Mouse (Mus musculus): ENCODE results near the gene Caln1.
"Not testable (repeated sequence)": the region's sequence is repeated elsewhere in the genome, so short reads cannot be mapped to it uniquely, and the experiment has no call there.

The Caln1 gene

DNA sequence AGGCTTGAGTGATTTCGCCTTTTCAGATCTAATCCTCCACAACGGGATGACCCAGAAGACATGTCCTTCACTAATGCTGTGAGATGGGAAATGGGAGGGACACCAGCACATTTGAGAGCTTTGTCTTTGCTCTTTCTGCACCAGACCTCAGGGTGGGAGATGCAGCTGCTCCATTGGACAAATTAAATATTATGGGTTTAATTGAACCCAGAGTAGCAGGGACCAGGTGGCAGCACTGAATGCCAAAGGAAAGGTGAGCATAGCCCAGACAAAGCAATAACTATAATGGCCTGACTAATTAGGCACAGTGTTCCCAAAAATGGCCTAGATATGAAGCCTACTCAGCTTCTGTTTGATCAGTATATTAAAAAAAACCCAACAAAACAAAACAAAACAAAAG, 158.2 kb downstream of the Caln1 start:
- no peak for DNase-seq (ENCODE audit: low spot score in 2 of 2)

DNA sequence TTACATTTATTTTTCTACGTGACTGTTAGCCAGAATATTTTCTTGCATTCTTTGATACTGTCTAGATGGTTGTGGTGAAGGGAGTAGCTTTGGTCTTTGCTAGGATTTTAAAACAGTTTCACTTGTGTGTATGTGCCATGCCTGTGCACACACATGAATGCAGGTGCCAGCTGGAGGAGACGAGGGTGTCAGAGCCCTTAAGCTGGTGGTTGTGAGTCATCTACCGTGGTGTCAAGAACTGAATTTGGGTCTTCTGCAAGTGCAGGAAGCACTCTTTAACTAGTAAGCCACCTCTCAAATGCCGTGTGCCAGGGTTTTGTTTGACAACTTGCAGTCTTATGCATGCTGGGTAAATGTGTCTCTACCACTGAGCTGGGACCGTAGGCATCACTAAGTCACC, 178.2 kb downstream of the Caln1 start:
- no peak for DNase-seq (ENCODE audit: low spot score in 2 of 2)

DNA sequence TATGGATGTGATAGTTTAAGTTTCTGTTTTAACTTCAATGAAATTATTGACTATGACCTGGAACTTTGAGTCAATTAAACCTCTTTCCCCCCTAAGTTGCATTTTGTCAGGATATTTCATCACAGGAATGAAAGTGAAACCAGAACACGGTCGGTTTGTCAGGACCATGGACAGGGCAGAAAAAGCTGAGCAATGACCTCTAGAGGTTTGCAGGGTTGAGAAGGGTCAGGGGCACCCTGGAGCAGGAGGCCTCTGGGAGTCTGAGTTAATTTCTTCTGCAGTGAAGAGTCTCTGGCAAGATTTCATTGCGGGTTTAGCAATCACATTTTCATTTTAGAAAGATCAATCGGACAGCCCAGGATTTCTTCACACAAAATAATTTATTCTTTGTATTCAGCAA, 184.7 kb downstream of the Caln1 start:
- DNase-seq (ENCODE audit: low spot score in 2 of 2): no peak

DNA sequence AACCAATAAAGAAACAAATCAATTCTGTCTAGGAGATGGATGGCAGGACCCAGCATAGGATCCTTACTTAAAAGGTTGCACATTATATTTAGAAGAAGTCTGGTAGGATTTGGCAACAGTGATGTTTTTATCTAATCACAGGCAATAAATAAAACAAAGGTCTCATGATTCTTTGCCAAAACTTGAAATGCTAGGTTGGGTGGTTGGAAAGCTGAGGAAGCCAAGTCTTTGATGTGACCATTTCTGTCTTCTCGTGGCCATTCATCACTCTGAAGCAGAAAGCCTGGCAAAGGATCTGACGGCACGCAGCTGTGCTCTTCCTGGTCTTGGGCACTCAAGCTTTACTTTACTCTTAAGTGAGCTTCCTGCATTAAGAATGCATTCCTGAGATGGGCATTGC, 193.9 kb downstream of the Caln1 start:
- DNase-seq (ENCODE audit: low spot score in 2 of 2): no peak

DNA sequence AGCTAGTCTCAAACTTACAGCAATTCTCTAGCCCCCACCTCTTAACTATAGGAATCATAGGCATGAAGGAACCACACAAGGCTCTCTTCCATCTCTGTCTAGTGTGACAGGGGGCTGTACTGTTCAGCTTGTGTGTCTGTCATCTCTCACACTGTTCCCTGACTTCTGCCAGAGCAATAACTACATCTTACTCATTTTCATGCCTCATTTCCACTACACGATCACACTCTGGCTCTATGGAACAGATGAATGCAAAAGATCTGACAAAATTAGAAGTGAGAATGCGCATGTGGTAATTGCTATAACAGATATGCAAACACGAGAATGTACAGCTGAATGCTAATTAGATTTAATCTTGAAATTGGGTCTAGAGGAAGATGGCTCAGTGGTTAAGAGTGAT, 196.7 kb downstream of the Caln1 start:
- DNase-seq (ENCODE audit: low spot score in 2 of 2): no peak

DNA sequence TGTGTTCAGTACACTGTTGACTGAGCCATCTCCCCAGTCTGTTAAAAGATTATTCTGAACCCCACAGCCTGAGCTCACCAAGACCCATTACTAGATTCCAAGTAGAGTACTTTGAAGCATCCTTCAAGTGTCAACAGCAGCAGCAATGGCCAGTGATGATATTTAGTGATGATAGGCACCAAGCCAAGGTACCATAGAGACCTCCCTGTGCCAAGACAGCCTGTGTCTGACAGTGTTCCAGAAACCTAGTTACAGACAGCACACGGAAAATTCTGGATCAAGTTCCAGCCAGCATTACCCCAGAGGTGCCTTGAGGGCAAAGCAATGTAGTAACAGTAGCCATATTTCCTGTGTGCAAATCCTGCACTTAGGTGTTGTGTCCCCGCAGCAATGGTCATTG, 208.3 kb downstream of the Caln1 start:
- DNase-seq (ENCODE audit: low spot score in 2 of 2): no peak

DNA sequence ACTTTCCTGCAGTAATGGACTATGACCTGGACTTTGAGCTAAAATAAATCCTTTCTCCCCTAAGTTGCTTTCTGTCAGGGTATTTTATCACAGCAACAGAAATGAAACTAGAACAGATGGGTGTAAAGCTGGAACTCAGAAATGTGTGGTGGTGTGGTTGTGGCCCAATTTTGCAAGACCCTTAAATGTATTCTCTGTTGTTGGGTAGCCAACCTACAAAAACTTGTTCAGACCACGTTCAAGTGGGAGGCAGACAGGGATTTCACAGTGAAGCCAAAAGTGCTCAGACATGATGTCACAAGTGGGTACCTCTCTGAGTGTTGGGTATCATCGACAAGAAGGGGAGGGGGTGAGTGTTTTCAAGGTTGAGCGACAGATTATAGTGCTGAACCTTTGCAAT, 214.8 kb downstream of the Caln1 start:
- no peak for DNase-seq (ENCODE audit: low spot score in 2 of 2)

DNA sequence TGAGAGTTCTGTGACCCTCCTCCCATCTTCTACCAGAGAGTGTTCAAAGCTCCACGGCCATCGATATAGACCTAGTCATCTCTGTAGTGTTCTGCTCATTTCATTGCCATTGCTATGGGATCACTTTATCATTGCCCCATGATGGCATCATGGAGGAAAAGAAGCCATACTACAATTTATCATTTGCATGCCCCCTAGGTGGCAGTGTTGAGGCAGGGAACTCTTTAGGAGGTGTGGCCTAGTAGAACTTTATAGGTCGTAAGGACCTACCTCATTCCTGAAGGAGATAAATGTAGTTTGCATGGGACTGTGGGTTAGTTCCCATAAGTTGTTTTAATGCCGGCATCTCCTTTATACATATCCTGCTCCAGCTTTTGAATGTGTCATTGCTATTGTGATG, 217.0 kb downstream of the Caln1 start:
- DNase-seq (ENCODE audit: low spot score in 2 of 2): no peak

DNA sequence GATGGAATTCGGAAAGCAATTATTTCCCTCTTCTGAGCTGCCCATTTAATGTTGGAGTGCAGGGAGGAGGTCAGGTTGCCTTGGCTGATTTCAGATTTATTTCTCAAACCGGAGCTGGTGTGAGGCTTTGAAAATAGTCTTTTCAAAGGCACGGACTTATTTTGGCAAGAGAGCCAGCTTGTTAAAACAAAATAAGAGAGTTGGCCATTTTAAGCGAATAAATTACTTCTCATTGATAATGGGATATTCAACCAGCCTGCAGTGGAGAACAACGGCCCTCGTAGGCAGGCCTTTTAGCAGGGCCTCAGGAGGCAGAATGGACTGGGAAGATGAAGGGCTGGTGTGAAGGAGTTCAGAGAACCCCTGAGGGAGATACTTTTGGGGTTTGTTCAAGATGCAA, 227.3 kb downstream of the Caln1 start:
- DNase-seq (ENCODE audit: low spot score in 2 of 2): no peak

DNA sequence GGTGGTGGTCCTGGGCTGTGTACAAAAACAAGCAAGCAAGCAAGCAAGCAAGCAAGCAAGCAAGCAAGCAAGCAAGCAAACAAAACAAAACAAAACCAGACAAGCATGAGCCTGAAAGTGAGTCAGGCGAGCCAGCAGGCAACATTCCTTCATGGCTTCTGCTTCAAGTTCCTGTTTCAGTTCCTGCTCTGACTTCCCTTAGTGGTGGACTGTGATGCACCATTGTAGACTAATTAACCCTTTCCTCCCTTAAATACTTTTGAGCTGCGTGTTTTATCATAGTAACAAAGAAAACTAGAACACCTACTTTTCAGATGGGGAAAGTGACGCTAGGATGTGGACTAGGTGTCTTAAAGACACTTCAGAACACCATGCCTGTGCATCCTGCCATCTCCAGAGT, 244.4 kb downstream of the Caln1 start:
- no peak for DNase-seq (ENCODE audit: low spot score in 2 of 2)

DNA sequence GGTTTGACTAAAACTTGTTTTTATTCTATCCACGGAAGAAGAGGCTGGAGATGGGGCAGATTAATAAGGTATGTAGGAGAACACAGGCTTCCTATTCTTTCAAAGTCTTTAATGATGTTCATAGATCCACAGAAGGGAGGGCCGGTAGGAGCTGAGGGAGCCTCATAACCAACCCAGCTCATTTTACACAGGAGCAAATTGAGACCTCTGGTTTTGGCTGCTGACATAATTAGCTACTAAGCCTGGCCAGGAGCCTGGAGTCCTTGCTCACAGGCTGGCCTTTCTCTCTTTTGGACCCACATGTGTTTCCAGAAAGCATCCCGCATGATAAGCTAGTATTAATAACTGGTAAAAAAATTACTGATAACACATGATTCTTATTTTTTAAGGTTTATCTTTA, 245.0 kb downstream of the Caln1 start:
- DNase-seq (ENCODE audit: low spot score in 2 of 2): no peak

DNA sequence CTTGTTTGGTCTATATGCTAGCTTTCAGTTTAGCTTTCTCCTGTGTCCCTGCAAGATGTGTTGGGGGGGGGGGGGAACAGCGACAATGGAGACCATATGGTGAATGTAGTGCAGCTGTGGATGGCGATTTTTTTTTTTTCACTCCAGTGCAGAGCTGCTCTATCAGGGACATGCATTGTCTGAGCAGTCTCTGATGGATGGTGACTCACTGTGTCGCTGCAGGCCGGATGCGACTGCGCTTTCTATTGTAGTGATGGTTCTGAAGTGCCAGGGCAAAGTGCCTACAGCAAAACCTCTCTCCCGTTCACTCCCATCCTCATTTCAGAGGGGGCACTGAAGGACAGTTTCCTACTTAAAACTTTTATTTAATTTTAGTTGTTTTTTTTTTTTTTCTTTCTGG, 250.8 kb downstream of the Caln1 start:
- no peak for DNase-seq (ENCODE audit: low spot score in 2 of 2)

DNA sequence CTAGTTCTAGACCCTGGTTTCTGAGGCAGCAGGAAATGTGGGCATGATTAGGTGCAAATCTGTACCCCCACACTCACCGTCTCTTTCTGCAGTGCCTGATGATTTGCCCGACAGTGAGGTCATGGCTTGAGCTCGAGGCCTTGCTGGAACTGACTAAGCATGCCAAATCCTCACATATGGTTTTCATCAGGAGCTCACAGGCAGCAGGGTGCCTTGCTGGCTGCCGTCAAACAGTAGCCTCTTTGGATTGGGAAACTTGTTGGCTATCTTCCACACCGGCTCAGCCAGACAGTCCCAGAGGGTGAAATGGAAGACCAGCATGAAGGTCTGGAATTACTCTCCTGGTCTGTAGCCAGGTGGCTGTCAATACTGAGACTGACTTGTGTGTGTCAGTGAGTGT, 254.0 kb downstream of the Caln1 start:
- DNase-seq (ENCODE audit: low spot score in 2 of 2): peak; percentile 22 to 64

DNA sequence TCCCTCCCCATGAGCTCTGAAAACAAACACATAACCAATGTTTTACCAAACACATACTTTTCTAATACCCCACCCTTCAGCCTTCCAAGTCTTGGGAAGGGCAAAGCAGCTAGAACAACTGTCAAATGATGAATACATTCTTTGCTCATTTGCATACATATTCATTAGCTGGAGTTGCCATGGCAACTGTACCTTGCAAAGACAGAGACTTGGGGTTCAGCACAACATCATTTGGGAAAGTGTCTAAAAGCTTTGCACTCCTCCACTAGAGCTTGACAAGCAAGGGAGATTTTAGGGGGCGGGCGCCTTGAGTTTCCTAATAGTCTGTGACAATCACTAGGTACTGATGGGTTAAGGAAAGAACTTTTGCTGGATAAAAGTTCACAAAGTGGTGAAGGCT, 258.5 kb downstream of the Caln1 start:
- no peak for DNase-seq (ENCODE audit: low spot score in 2 of 2)

DNA sequence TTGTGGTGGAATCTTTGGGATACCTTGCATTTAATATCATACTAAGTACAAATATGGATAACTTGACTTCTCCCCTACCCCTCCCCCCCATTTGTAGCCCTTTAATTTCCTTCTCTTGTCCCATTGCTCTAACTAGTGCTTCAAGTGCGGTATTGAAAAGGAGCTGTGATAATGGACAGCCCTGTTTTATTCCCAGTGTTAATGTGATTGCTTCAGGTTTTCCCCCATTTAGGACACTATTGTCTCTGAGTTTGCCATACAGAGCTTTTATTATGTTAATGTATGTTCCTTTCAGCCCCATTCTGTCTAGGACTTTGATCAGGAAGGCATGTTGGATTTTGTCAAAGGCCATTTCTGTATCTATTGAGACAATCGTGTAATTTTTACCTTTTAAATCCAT, 266.1 kb downstream of the Caln1 start:
- DNase-seq (ENCODE audit: low spot score in 2 of 2): no peak

DNA sequence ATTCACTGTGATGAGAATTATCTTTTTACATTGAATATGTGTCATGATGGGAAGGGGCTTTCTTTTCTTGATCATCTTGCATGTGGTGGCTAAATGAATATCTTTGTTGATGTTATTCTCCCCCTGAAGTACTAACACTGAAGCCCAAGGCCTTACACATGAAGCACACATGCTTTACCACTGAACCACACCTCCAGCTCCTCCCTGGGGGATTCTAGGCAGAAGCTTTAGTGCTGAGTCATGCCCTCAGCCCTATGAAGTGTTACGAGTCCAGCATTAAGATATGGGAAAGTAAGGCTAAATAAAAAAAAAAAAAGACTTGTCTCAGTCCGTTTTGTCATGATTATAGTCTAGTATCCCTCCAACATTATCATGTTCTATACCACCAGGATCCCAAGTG, 272.6 kb downstream of the Caln1 start:
- DNase-seq (ENCODE audit: low spot score in 2 of 2): no peak

DNA sequence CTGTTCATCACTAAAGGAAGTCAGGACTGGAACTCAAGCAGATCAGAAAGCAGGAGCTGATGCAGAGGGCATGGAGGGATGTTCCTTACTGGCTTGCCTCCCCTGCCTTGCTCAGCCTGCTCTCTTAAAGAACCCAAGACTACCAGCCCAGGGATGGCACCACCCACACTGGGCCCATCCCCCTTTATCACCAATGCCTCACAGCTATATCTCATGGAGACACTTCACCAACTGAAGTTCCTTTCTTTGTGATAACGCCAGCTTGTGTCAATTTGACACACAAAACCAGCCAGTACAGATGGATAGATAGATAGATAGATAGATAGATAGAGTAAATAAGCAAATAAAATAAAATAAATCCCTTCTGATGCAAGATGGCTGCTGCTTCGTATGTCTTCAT, 276.9 kb downstream of the Caln1 start:
- not testable (repeated sequence) for DNase-seq (ENCODE audit: low spot score in 2 of 2)

DNA sequence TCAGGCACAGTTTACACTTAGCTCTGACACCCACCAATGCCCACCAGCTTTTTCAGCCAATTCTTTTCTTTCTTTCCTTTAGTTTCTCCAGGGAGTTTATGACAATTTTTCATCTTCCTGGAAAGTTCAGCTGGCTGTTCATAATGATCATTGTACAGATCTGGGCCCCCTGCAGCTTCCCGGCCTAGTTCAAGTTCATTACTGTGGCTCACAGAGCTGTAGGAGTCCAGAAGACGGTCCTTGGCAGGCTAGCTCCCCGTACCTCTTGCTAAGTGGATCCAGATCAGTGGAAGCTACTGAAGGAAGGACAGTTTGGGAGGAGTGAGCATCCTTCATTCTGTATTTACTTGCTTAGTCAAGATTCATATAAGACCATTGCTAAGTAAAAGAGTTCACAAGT, 288.9 kb downstream of the Caln1 start:
- no peak for DNase-seq (ENCODE audit: low spot score in 2 of 2)

DNA sequence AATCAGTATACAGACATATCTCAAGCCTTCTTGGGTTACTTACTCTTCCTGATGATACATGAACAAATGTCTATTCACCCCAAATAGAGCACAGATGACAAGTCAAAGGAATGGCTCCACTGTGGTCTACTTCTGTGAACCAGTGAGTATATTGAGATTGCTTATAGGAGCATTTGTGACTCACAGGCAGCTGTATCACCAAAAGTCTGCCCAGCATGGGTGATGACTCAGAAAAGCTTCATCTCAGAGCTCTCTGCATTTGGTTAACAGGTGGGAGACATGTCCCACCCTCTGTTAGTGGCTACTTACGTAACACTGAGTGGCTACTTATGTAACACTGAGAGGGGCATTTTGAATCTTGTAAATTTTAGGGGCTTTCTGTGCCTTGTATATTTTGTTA, 296.8 kb downstream of the Caln1 start:
- no peak for DNase-seq (ENCODE audit: low spot score in 2 of 2)

DNA sequence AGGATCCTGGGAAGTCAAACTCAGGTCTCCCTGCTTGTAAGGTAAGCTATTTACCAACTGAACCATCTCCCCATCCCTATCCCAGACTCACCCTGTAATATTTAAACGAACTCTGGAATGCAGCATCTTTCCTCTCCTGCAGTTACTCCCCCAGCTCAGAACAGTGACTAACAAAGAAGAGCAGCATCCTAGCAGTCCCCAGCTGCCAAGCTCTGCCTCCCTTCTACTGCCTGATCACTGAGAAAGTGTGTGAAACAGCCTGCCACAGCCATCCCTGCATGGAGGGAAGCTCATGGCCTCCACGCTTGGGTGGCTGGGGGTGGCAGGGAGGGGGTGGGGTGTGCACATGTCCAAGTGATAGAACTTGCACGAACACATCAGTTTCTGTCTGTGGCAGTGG, 303.3 kb downstream of the Caln1 start:
- DNase-seq (ENCODE audit: low spot score in 2 of 2): no peak

DNA sequence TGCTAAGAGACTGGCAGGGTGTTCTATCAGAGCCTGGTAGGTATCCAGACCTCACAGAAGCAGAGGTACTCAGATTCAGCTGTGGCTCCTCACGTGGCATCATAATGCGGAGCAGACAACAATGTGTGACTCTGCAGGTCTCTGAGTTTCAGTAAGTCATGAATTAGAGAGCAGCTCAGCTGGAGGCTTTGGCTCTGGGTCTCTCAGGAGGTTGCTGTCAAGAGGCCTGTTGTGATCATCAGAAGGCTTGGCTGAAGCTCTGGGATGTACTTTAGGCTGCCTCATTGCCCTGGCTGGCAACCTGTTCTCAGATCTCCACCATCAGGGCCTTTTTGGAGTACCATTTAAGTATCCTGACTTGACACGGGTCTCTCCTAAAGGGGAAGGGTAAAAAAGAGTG, 303.8 kb downstream of the Caln1 start:
- DNase-seq (ENCODE audit: low spot score in 2 of 2): no peak

DNA sequence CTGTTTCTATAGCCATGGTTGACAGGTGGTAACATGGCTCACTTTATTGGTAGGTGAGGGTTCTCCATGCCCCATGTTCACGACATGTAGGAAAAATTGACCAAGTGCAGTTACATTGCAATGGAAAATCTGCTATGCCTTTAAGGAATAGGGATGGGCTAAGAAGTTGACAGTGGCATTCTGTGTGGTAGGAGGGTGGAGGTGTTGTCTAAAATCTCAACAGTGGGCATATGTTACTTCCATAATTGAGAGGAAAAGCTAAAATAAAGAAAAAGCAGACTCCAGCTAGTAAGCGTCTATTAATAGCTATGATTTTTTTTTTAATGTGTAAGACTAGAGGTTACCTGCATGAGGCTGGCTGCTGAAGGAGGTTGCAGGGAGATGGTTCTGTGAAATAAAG, 308.6 kb downstream of the Caln1 start:
- no peak for DNase-seq (ENCODE audit: low spot score in 2 of 2)

DNA sequence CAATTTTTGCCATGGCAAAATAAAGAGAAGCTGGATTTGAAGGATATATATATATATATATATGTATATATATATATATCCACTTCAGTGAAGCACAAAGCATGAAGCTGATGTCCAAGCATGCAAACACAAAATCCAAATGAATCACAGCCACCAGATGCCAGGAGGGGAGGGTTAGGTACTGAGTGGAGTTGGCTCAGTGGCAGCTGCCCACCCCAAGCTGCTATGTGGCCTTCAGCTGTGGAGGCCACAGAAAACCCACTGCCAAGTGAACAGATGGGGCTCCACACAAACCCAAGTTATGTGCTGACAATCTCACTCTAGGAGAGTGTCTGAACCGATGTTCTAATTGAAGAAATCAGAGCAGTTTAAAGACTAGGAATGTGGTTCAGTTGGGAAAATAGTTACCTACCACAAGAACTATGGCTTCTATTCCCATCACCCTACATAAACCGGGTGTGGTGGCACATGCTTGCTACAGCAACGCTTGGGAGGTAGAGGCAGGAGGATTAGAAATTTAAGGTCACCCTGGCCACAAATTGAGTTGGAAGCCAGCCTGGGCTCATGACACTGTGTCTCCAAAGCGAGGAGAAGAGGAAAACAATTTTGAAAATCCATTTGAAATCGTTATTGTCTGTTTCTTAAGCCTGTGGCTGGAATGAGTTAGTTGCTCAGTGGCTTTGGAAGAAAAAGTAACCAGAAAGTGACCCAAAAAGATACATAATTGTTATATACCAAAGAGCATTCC, 316.8 kb downstream of the Caln1 start:
- DNase-seq (ENCODE audit: low spot score in 2 of 2): peak in 1 of 2 experiments; percentile 32

DNA sequence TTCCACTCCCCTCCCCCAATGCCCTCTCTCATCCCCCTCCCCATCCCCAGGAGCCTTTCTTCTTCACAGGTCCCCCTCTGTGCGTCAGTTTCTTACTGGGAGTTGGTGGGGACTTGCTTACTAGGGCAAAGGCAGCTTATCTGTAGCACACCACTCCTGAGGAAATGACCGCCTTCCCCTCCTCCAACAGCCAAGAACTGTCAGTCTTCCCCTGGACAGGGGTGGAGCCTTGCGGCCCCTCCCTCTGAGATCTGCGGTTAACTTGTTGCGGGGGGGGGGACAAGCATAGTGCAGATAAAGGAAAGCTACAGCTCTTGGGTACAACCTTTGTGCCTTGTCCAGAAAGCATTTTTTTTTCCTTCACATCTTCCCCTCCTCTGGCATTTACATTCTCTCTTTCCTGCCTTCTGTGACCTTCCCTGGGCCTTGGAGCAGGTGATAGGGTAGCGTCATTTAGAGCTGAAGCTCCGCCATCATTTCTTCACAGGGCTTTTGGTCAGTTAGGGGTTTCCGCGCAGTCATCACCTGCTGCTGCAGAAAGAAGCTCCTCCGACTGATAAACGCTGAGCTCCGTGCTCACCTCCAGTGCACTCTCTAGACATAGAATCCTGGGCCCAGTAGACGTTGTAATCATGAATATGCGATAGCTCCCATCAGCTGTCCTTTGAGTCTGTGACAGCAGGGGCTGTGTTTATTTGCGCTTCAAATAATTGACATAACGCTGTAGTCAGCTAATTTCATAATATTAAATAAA, 319.3 kb downstream of the Caln1 start:
- DNase-seq (ENCODE audit: low spot score in 2 of 2): no peak
